Mouse (Mus musculus) hindbrain, embryonic 16.5 days (tissue): ENCODE data around the gene Amt. TPM values are rescaled to one million over a fixed set of nuclear protein-coding genes. Genes with fewer than 3 reads are reported as not detected.
A peak's percentile ranks its signal among the peaks of the same experiment; 100 is the strongest.
"Not testable (repeated sequence)": the region's sequence is repeated elsewhere in the genome, so short reads cannot be mapped to it uniquely, and the experiment has no call there.

Experiments used
- ATAC-seq: fragments of 200-750 bp; cut with Nextera tagmentation; 2 replicates; pipeline ENCODE4 v1.8.0; 2017; ENCODE audit warnings: moderate TSS enrichment, moderate library complexity
- H3K27ac ChIP-seq: fragments of 300-500 bp; sonication (generic); 2 replicates; pipeline ENCODE4 v1.5.1; 2014; ENCODE audit warnings: low read depth, mild to moderate bottlenecking, control low read depth, low read length, moderate library complexity
- H3K27me3 ChIP-seq: fragments of 300-500 bp; sonication (generic); replicated peaks from 2 replicates; pipeline ENCODE4 v1.6.1; 2014; ENCODE audit warnings: low read length; ENCODE audit not compliant: control insufficient read depth, insufficient read depth
- H3K36me3 ChIP-seq: fragments of 300-500 bp; sonication (generic); 2 replicates; pipeline ENCODE4 v1.6.1; 2014; ENCODE audit warnings: mild to moderate bottlenecking, low read length, moderate library complexity, mixed read lengths; ENCODE audit not compliant: control insufficient read depth, insufficient read depth
- H3K4me1 ChIP-seq: fragments of 300-500 bp; sonication (generic); 2 replicates; pipeline ENCODE4 v1.6.1; 2014; ENCODE audit warnings: low read depth, low read length; ENCODE audit not compliant: control insufficient read depth, insufficient read depth
- H3K4me2 ChIP-seq: fragments of 300-500 bp; sonication (generic); 2 replicates; pipeline ENCODE4 v1.6.1; 2014; ENCODE audit warnings: mild to moderate bottlenecking, low read length, control low read depth, moderate library complexity
- H3K4me3 ChIP-seq: fragments of 300-500 bp; sonication (generic); 2 replicates; pipeline ENCODE4 v1.5.1; 2014; ENCODE audit warnings: mild to moderate bottlenecking, low read length, control low read depth, moderate library complexity
- H3K9ac ChIP-seq: fragments of 300-500 bp; sonication (generic); 2 replicates; pipeline ENCODE4 v1.6.1; 2014; ENCODE audit warnings: low read depth, mild to moderate bottlenecking, control low read depth, low read length, moderate library complexity
- H3K9me3 ChIP-seq: fragments of 300-500 bp; sonication (generic); 2 replicates; pipeline ENCODE4 v1.6.1; 2014; ENCODE audit warnings: mild to moderate bottlenecking, low read length, moderate library complexity; ENCODE audit not compliant: control insufficient read depth
- WGBS: fragments of 180-500 bp; shearing (Covaris S2); extraction: QIAGEN DNeasy Blood & Tissue Kit; methylation state at CpG from one replicate; pipeline ENCODE4 v1.1.7; 2014; 5-methylcytosine and 5-hydroxymethylcytosine counted together
- polyA plus RNA-seq: library from polyadenylated mRNA; unstranded; fragments of >200 nt; fragmentation: Nextera tagmentation; extraction: Ambion mirVana; gene quantifications from 2 replicates; pipeline ENCODE4 v1.2.1, GENCODE M21; 2015

Amt gene
- polyA plus RNA-seq, 1 experiment from 2014 or later, result 23.3 TPM

GRCm38 (mm10) chr9:108304716-108305115 lies 8.1 kb downstream of the Amt start:
- H3K4me1 ChIP-seq, result peaks cover 28% of the 10 kb centered on the region
- WGBS, result 89% methylated on average over 4 of the region's 4 CpGs
- peak overlapping the region; percentile 92; the same call in 1 of the 2 replicates for H3K27ac ChIP-seq
- peak overlapping the region; percentile 96 for H3K4me2 ChIP-seq
- peak overlapping the region; percentile 90; the same call in 1 of the 2 replicates for H3K9ac ChIP-seq
- no peak for ATAC-seq
- H3K4me3 ChIP-seq, result peak overlapping the region; percentile 79
- H3K36me3 ChIP-seq, result peaks cover 19% of the 10 kb centered on the region
- no peaks in the 10 kb centered on the region for H3K27me3 ChIP-seq
- no peaks in the 10 kb centered on the region for H3K9me3 ChIP-seq

- peak overlapping the region; percentile 96 for H3K4me2 ChIP-seq
- H3K36me3 ChIP-seq, result peaks cover 19% of the 10 kb centered on the region
- H3K27me3 ChIP-seq, result no peaks in the 10 kb centered on the region
- ATAC-seq, result no peak
- H3K4me3 ChIP-seq, result peak overlapping the region; percentile 79
- 0% methylated on average over 1 of the region's 1 CpGs for WGBS
- H3K9ac ChIP-seq, result peak overlapping the region; percentile 90
- peaks cover 28% of the 10 kb centered on the region for H3K4me1 ChIP-seq
- H3K27ac ChIP-seq, result peak overlapping the region; percentile 92
- no peaks in the 10 kb centered on the region for H3K9me3 ChIP-seq
These were observed 8.5 kb downstream of the Amt start for GRCm38 (mm10) chr9:108305170-108305569.

- no peaks in the 10 kb centered on the region for H3K27me3 ChIP-seq
- H3K27ac ChIP-seq, result peak within 1 kb of the TSS; percentile 100
- H3K4me1 ChIP-seq, result peaks cover 28% of the 10 kb centered on the region
- H3K4me3 ChIP-seq, result peak within 1 kb of the TSS; percentile 79
- peak within 1 kb of the TSS; percentile 97 for H3K9ac ChIP-seq
- peaks cover 19% of the 10 kb centered on the region for H3K36me3 ChIP-seq
- 0% methylated on average over 80 of the region's 81 CpGs for WGBS
- peak; percentile 98 for ATAC-seq
- H3K9me3 ChIP-seq, result no peaks in the 10 kb centered on the region
- H3K4me2 ChIP-seq, result peak within 1 kb of the TSS; percentile 96
These were observed 9.2 kb downstream of the Amt start, which contains the start of the genes Rhoa and Tcta for GRCm38 (mm10) chr9:108305629-108306520. TSS of gene Rhoa (plus strand) at chr9:108306129. TSS of gene Tcta (minus strand) at chr9:108306160.

GRCm38 (mm10) chr9:108306571-108306980 lies 9.9 kb downstream of the Amt start:
- Histone ChIP-seq H3K9me3 (no peaks in the 10 kb centered on the region), H3K36me3 (peaks cover 17% of the 10 kb centered on the region), H3K4me3 (peak overlapping the region; percentile 79), H3K4me2 (peak overlapping the region; percentile 65), H3K9ac (peak overlapping the region; percentile 97), H3K4me1 (peaks cover 28% of the 10 kb centered on the region), H3K27ac (peak overlapping the region; percentile 100), H3K27me3 (no peaks in the 10 kb centered on the region)
- WGBS, result under 1% methylated on average over 25 of the region's 51 CpGs
- peak; percentile 51 for ATAC-seq

GRCm38 (mm10) chr9:108307021-108307807 lies 10.6 kb downstream of the Amt start:
- H3K4me1 ChIP-seq, result peaks cover 28% of the 10 kb centered on the region
- no peaks in the 10 kb centered on the region for H3K9me3 ChIP-seq
- H3K9ac ChIP-seq, result peak overlapping the region; percentile 97
- H3K4me2 ChIP-seq, result peak overlapping the region; percentile 65
- 20% methylated on average over 12 of the region's 12 CpGs for WGBS
- H3K4me3 ChIP-seq, result peak overlapping the region; percentile 79
- ATAC-seq, result no peak
- peaks cover 14% of the 10 kb centered on the region for H3K36me3 ChIP-seq
- no peaks in the 10 kb centered on the region for H3K27me3 ChIP-seq
- H3K27ac ChIP-seq, result peak overlapping the region; percentile 100

- 67% methylated on average over 2 of the region's 2 CpGs for WGBS
- peaks cover 8% of the 10 kb centered on the region for H3K36me3 ChIP-seq
- H3K4me2 ChIP-seq, result peak overlapping the region; percentile 65
- H3K27me3 ChIP-seq, result no peaks in the 10 kb centered on the region
- no peak for ATAC-seq
- H3K9ac ChIP-seq, result no peak overlapping the region
- peaks cover 28% of the 10 kb centered on the region for H3K4me1 ChIP-seq
- no peaks in the 10 kb centered on the region for H3K9me3 ChIP-seq
- no peak overlapping the region for H3K27ac ChIP-seq
- H3K4me3 ChIP-seq, result peak overlapping the region; percentile 79
These were observed 11.5 kb downstream of the Amt start for GRCm38 (mm10) chr9:108308141-108308540.

GRCm38 (mm10) chr9:108317572-108317971 lies 20.9 kb downstream of the Amt start:
- no peaks in the 10 kb centered on the region for H3K27me3 ChIP-seq
- H3K9ac ChIP-seq, result no peak overlapping the region
- H3K4me3 ChIP-seq, result no peak overlapping the region
- 93% methylated on average over 3 of the region's 3 CpGs for WGBS
- H3K36me3 ChIP-seq, result no peaks in the 10 kb centered on the region
- no peak for ATAC-seq
- no peaks in the 10 kb centered on the region for H3K9me3 ChIP-seq
- no peak overlapping the region for H3K4me2 ChIP-seq
- H3K4me1 ChIP-seq, result no peaks in the 10 kb centered on the region
- no peak overlapping the region for H3K27ac ChIP-seq

- no peak overlapping the region for H3K9ac ChIP-seq
- H3K4me3 ChIP-seq, result no peak overlapping the region
- WGBS, result 77% methylated on average over 2 of the region's 2 CpGs
- no peak overlapping the region for H3K27ac ChIP-seq
- no peaks in the 10 kb centered on the region for H3K9me3 ChIP-seq
- no peaks in the 10 kb centered on the region for H3K4me1 ChIP-seq
- H3K4me2 ChIP-seq, result no peak overlapping the region
- no peaks in the 10 kb centered on the region for H3K36me3 ChIP-seq
- H3K27me3 ChIP-seq, result no peaks in the 10 kb centered on the region
- ATAC-seq, result no peak
These were observed 21.8 kb downstream of the Amt start for GRCm38 (mm10) chr9:108318462-108318861.

GRCm38 (mm10) chr9:108322054-108322453 lies 25.4 kb downstream of the Amt start:
- H3K4me3 ChIP-seq, H3K27ac ChIP-seq, H3K9me3 ChIP-seq, H3K4me1 ChIP-seq, H3K36me3 ChIP-seq, H3K9ac ChIP-seq, H3K27me3 ChIP-seq, H3K4me2 ChIP-seq, ATAC-seq: not testable (repeated sequence)
- WGBS, result 96% methylated on average over 7 of the region's 7 CpGs
